Mouse (Mus musculus) liver, embryonic 14.5 days (tissue): ENCODE results near the gene Eipr1.
"Not testable (repeated sequence)": the region's sequence is repeated elsewhere in the genome, so short reads cannot be mapped to it uniquely, and the experiment has no call there.

ENCODE experiments used
- CTCF ChIP-seq: IDR thresholded peaks from 2 replicates; pipeline ENCODE4 v1.5.1; 2016; ENCODE audit warnings: antibody characterized with exemption, low read depth, control low read depth
- EP300 ChIP-seq: IDR thresholded peaks from 2 replicates; pipeline ENCODE4 v1.6.1; 2016; ENCODE audit warnings: antibody characterized with exemption, low read depth

GRCm38 (mm10) chr12:28914056-28914455, 162.5 kb downstream of the Eipr1 start:
- TF ChIP-seq CTCF, EP300: not testable (repeated sequence)
